Mouse (Mus musculus) embryonic facial prominence, embryonic 14.5 days (tissue): Measurements from ENCODE around the gene Ache. TPM values are rescaled to one million over a fixed set of nuclear protein-coding genes. Genes with fewer than 3 reads are reported as not detected.

Experiments
- ATAC-seq: fragments of 200-750 bp; cut with Nextera tagmentation; 2 replicates; pipeline ENCODE4 v1.8.0; 2017; ENCODE audit warnings: low read depth, moderate number of reproducible peaks, moderate TSS enrichment
- DNase-seq: peaks from one replicate; pipeline ENCODE4 v3.0.0-alpha.2; 2015; ENCODE audit warnings: low spot score
- H3K27ac ChIP-seq: fragments of 300-500 bp; sonication (generic); replicated peaks from 2 replicates; pipeline ENCODE4 v1.5.1; 2014; ENCODE audit warnings: low read depth, mild to moderate bottlenecking, low read length, moderate library complexity
- H3K27me3 ChIP-seq: fragments of 300-500 bp; sonication (generic); replicated peaks from 2 replicates; pipeline ENCODE4 v1.6.1; 2014; ENCODE audit warnings: low read length; ENCODE audit not compliant: control insufficient read depth, insufficient read depth
- H3K36me3 ChIP-seq: fragments of 300-500 bp; sonication (generic); 2 replicates; pipeline ENCODE4 v1.6.1; 2014; ENCODE audit warnings: low read length, mixed read lengths; ENCODE audit not compliant: control insufficient read depth, insufficient read depth
- H3K4me1 ChIP-seq: fragments of 300-500 bp; sonication (generic); 2 replicates; pipeline ENCODE4 v1.6.1; 2014; ENCODE audit warnings: antibody characterized with exemption, low read length; ENCODE audit not compliant: control insufficient read depth, insufficient read depth
- H3K4me2 ChIP-seq: fragments of 300-500 bp; sonication (generic); 2 replicates; pipeline ENCODE4 v1.6.1; 2014; ENCODE audit warnings: low read depth, mild to moderate bottlenecking, low read length, moderate library complexity, mixed read lengths
- H3K4me3 ChIP-seq: fragments of 300-500 bp; sonication (generic); 2 replicates; pipeline ENCODE4 v1.5.1; 2014; ENCODE audit warnings: low read depth, mild to moderate bottlenecking, low read length
- H3K9ac ChIP-seq: fragments of 300-500 bp; sonication (generic); 2 replicates; pipeline ENCODE4 v1.6.1; 2014; ENCODE audit warnings: low read depth, mild to moderate bottlenecking, low read length, moderate library complexity, mixed read lengths
- H3K9me3 ChIP-seq: fragments of 300-500 bp; sonication (generic); 2 replicates; pipeline ENCODE4 v1.6.1; 2016; ENCODE audit warnings: low read length; ENCODE audit not compliant: control insufficient read depth
- WGBS: fragments of 180-500 bp; shearing (Covaris S2); extraction: QIAGEN DNeasy Blood & Tissue Kit; methylation state at CpG from one replicate; pipeline ENCODE4 v1.1.7; 2014; 5-methylcytosine and 5-hydroxymethylcytosine counted together
- polyA plus RNA-seq: library from polyadenylated mRNA; unstranded; fragments of >200 nt; fragmentation: Nextera tagmentation; extraction: Ambion mirVana; gene quantifications from 2 replicates; pipeline ENCODE4 v1.2.1, GENCODE M21; 2014

Ache gene
- polyA plus RNA-seq, 1 experiment from 2014 or later: 33.0 TPM

GRCm38 (mm10) chr5:137314193-137315083, 27.1 kb downstream of the Ache start, which contains the start of gene Trip6:
Gene Trip6 (minus strand): TSS chr5:137314404.
- WGBS: 13% methylated on average over 28 of the region's 30 CpGs
- H3K36me3 ChIP-seq: peaks cover 56% of the 10 kb centered on the region
- peak; percentile 99 for DNase-seq

GRCm38 (mm10) chr5:137315084-137315903, 28.0 kb downstream of the Ache start:
- no peak for ATAC-seq
- Histone ChIP-seq H3K4me2 (peak overlapping the region; percentile 85; the same call in 1 of the 2 replicates), H3K4me3 (peak overlapping the region; percentile 64; the same call in 1 of the 2 replicates), H3K4me1 (peaks cover 26% of the 10 kb centered on the region), H3K9me3 (no peaks in the 10 kb centered on the region), H3K27me3 (no peaks in the 10 kb centered on the region), H3K27ac (peak overlapping the region; percentile 95), H3K9ac (peak overlapping the region; percentile 91; the same call in 1 of the 2 replicates), H3K36me3 (peaks cover 56% of the 10 kb centered on the region)
- no peak for DNase-seq
- WGBS: 50% methylated on average over 27 of the region's 30 CpGs

More at GRCm38 (mm10) chr5:137314193-137315083, 27.1 kb downstream of the Ache start, which contains the start of gene Trip6:
- Histone ChIP-seq H3K4me2 (peak within 1 kb of the TSS; percentile 85), H3K4me3 (peak within 1 kb of the TSS; percentile 64), H3K9ac (peak within 1 kb of the TSS; percentile 91), H3K27me3 (no peaks in the 10 kb centered on the region), H3K27ac (peak within 1 kb of the TSS; percentile 95), H3K9me3 (no peaks in the 10 kb centered on the region), H3K4me1 (peaks cover 26% of the 10 kb centered on the region)
- ATAC-seq: peak; percentile 95

- no peak for DNase-seq
- 91% methylated on average over 8 of the region's 8 CpGs for WGBS
These were observed 30.0 kb downstream of the Ache start for GRCm38 (mm10) chr5:137317361-137317760.

GRCm38 (mm10) chr5:137318570-137318969, 31.3 kb downstream of the Ache start:
- peaks cover 64% of the 10 kb centered on the region for H3K36me3 ChIP-seq
- DNase-seq: no peak
- ATAC-seq: no peak
- H3K9me3 ChIP-seq: no peaks in the 10 kb centered on the region
- H3K4me2 ChIP-seq: no peak overlapping the region
- H3K27me3 ChIP-seq: no peaks in the 10 kb centered on the region
- H3K9ac ChIP-seq: no peak overlapping the region
- H3K27ac ChIP-seq: no peak overlapping the region
- H3K4me3 ChIP-seq: no peak overlapping the region
- WGBS: 88% methylated on average over 1 of the region's 1 CpGs
- H3K4me1 ChIP-seq: peaks cover 11% of the 10 kb centered on the region

More at GRCm38 (mm10) chr5:137317361-137317760, 30.0 kb downstream of the Ache start:
- no peak for ATAC-seq
- peaks cover 54% of the 10 kb centered on the region for H3K36me3 ChIP-seq
- H3K27ac ChIP-seq: no peak overlapping the region
- H3K9ac ChIP-seq: no peak overlapping the region
- no peaks in the 10 kb centered on the region for H3K27me3 ChIP-seq
- H3K4me1 ChIP-seq: peaks cover 18% of the 10 kb centered on the region
- H3K4me3 ChIP-seq: no peak overlapping the region
- H3K4me2 ChIP-seq: no peak overlapping the region
- H3K9me3 ChIP-seq: no peaks in the 10 kb centered on the region

GRCm38 (mm10) chr5:137320996-137321395, 33.7 kb downstream of the Ache start:
- DNase-seq (no peak), ATAC-seq (no peak)
- Histone ChIP-seq H3K9me3 (no peaks in the 10 kb centered on the region), H3K27ac (no peak overlapping the region), H3K27me3 (no peaks in the 10 kb centered on the region), H3K9ac (no peak overlapping the region), H3K4me1 (no peaks in the 10 kb centered on the region), H3K36me3 (peaks cover 73% of the 10 kb centered on the region), H3K4me2 (no peak overlapping the region), H3K4me3 (no peak overlapping the region)
- WGBS: 96% methylated on average over 3 of the region's 3 CpGs

- 0 out of 2 replicates have a peak, but pooled peaks cover 3% of the 10 kb centered on the region for H3K4me1 ChIP-seq
- 81% methylated on average over 7 of the region's 7 CpGs for WGBS
- no peak for DNase-seq
- peaks cover 19% of the 10 kb centered on the region; the same call in 1 of the 2 replicates for H3K36me3 ChIP-seq
- no peak for ATAC-seq
- no peak overlapping the region for H3K4me3 ChIP-seq
- no peaks in the 10 kb centered on the region for H3K9me3 ChIP-seq
- no peak overlapping the region for H3K27ac ChIP-seq
- no peak overlapping the region for H3K4me2 ChIP-seq
- H3K27me3 ChIP-seq: no peaks in the 10 kb centered on the region
- no peak overlapping the region for H3K9ac ChIP-seq
These were observed 43.6 kb downstream of the Ache start for GRCm38 (mm10) chr5:137330910-137331309.

- ATAC-seq (no peak), DNase-seq (no peak)
- H3K36me3 ChIP-seq: peaks cover 4% of the 10 kb centered on the region; the same call in 1 of the 2 replicates
- WGBS: 14% methylated on average over 15 of the region's 15 CpGs
- peak overlapping the region; percentile 81 for H3K9ac ChIP-seq
- H3K4me2 ChIP-seq: peak overlapping the region; percentile 96
- 0 out of 2 replicates have a peak, but pooled peaks cover 6% of the 10 kb centered on the region for H3K4me1 ChIP-seq
- H3K27ac ChIP-seq: no peak overlapping the region
- H3K27me3 ChIP-seq: no peaks in the 10 kb centered on the region
- H3K9me3 ChIP-seq: no peaks in the 10 kb centered on the region
- H3K4me3 ChIP-seq: peak overlapping the region; percentile 70
These were observed 45.7 kb downstream of the Ache start for GRCm38 (mm10) chr5:137332857-137333511.
